Mouse (Mus musculus) left cerebral cortex, adult 11 months (tissue): ENCODE results near the gene Dnpep.

ENCODE experiments used
- DNase-seq: peaks from one replicate; pipeline ENCODE4 v3.0.0; 2022; ENCODE audit warnings: low spot score

The Dnpep gene

DNA sequence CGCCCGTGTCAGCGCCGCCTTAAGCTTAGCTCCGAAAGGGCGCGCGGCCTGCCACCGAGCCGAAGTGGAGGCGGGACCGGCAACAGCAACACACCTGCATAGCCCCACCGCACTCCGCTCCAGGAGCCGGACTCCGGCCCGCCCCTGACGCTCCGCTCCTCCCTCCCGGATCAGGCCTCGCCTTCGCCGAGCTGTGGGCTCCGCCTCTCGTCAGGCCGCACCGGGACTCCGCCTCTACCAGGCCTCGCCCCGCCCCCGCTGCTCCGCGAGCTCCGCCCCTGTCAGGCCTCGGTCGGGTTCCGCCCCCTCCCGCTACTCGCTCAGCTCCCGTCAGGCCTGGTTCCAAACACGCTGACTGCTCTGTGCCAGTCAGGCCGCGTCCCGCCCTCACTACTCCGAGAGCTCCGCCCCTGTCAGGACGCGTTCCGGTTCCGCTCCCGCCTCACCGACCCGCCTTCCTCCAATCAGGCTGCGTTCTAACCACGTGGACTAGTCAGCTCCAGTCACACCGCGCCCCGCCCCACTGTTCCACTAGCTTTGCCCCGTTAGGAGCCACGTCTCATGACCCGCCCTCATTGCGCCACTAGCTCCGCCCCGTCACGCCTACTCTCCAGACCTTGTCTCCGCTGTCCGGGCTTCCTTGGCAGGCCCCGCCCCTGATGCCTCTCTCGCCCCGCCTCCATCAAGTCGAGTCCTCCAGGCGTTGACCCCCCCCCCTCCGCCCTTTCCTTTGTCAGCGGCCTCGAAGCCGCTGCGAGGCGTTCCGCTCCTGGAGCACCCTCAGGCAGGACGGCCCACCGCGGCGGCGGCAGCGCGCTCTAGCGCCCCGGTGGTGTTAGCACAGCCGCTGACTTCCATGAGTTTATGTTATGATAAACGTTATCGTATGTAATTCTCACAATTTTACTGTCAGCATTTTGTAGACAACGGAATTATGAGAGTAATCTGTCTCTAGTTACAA lies at the start of gene Dnpep:
TSS of gene Dnpep (minus strand) at position 750 of the 961 bp plus-strand sequence.
- peak; percentile 100 for DNase-seq

- DNase-seq, result no peak
These were observed 47.8 kb upstream of the Dnpep start for GRCm38 (mm10) chr1:75365510-75366137.

DNA sequence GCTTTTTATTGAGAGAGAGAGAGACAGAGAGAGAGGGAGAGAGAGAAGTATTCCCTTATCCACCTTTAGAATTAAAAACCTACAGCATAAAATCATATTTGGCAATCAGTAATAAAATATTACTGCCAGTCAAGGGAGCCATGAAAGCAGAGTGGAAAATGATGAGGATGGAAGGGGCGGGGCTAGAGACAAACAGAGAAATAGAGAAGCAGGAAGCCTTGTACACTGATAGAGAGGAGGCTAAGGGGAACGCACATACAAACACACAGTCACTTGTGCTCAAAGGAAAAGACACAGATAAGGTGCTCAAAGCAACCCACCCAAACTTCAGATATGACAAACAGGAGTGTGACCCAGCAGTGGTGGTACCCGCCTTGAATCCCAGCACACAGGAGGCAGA lies 46.1 kb upstream of the Dnpep start:
- no peak for DNase-seq

DNA sequence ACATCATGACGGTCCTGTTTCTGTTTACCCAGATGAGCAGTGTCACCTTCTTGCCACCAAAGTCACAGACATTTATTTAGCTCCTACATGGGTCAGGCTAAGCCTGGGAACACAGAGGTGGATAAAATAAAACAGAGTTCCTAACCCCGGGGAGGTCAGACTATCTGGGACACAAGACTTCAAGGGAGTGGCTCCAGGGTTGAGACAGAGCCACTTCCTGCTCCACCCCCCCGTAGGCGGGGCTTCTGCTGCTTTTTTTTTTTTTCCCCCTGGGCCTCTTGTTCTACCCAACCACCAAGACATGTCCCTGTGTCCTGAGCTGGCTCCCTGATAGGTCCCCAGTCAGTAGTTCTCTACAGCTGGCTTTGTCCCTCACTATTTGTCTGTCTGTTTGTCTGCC lies 44.0 kb upstream of the Dnpep start:
- no peak for DNase-seq

DNA sequence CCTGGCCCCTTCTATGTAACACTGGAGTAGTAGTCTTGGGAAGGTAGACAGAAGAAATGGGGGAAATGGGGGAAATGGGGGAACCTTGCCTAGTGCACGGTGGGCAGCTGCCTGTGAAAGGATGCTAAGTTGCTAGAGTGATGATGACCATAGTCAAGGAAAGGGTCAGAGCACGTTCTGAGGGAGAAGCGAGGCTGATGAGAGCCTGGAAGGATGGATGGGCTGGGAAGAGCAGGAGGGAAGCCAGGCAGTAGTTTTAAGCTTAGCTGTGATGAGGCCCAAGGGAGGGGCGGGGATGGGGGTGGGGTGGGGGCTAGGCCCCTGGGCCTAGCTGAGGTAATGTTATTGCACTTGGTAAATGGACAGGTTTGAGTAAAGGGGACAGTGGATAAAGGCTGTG lies 43.3 kb upstream of the Dnpep start:
- DNase-seq, result no peak

GRCm38 (mm10) chr1:75360112-75361031 lies 42.6 kb upstream of the Dnpep start, which contains the start of gene Des:
Des (plus strand) TSS chr1:75360329.
- DNase-seq, result no peak

DNA sequence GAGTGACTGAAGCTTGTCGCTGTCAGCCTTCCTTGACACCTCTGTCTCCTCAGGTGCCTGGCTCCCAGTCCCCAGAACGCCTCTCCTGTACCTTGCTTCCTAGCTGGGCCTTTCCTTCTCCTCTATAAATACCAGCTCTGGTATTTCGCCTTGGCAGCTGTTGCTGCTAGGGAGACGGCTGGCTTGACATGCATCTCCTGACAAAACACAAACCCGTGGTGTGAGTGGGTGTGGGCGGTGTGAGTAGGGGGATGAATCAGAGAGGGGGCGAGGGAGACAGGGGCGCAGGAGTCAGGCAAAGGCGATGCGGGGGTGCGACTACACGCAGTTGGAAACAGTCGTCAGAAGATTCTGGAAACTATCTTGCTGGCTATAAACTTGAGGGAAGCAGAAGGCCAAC lies 41.6 kb upstream of the Dnpep start:
- DNase-seq, result no peak

GRCm38 (mm10) chr1:75358009-75358408 lies 40.2 kb upstream of the Dnpep start:
- no peak for DNase-seq

- DNase-seq, result no peak
These were observed 39.5 kb upstream of the Dnpep start for GRCm38 (mm10) chr1:75357261-75357660.

DNA sequence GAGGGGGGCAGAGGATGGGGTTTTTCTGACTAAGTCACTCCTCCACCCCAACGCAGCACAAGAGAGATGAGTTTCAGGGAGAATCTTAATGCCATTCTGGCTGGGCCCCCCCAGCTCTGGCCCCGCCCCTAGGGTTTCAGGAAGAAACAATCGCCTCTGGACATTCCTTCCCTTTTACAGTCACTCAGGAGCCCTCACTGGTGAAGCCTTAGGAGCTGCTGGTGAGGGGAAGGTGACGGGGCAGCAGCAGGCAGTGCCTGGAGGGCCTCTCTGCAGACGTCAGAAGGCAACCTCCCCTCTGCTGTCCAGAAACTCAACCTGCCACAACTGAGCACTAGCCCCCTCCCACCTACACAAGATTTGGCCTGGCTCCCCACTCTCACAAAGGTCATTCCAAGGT lies 31.5 kb upstream of the Dnpep start:
- no peak for DNase-seq

DNA sequence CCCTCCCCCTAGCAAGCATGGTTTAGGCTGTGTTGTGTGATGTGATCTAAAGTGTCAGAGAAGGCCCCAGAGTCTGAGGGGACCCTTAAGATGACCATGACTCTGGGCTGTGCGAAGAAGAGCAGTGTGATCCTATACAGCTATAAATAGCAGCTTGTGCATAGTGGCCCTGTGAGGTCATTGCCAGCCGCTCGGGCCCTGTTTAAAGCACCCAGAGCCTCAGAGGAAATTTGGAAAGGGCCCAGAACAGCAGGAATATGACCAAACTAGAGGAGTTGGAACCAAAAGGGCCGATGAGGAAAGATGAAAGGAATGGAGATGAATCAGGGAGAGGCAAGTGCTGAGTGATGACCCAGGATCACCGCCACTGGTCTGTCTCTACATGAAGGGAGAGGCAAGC lies 29.5 kb upstream of the Dnpep start:
- DNase-seq, result no peak

GRCm38 (mm10) chr1:75345036-75345935 lies 27.5 kb upstream of the Dnpep start:
- DNase-seq, result no peak

GRCm38 (mm10) chr1:75344291-75345035 lies 26.7 kb upstream of the Dnpep start:
- DNase-seq, result no peak

GRCm38 (mm10) chr1:75342874-75343416 lies 25.2 kb upstream of the Dnpep start:
- peak; percentile 79 for DNase-seq

- no peak for DNase-seq
These were observed 22.7 kb upstream of the Dnpep start for GRCm38 (mm10) chr1:75340519-75340918.

DNA sequence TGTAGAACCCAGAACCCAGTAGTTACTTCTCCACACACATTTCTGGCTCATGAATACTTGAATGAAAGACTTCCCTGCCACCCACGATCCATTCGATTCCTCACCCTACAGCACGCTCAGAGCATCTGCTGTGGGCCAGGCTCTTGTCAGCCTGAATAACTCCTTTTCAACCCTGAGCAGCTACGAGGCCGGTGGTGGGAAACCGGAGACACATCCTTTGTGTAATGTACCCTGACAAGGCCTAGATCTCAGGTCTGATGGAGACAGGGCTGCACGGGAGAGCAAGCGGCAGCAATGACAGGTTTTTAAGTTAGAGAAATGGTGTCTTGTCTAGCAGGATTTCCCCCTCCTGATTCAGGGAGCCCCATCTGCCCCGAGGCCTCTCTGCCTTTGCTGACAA lies 21.5 kb upstream of the Dnpep start:
- no peak for DNase-seq

GRCm38 (mm10) chr1:75338091-75338694 lies 20.4 kb upstream of the Dnpep start:
- DNase-seq, result no peak

- no peak for DNase-seq
These were observed 19.3 kb upstream of the Dnpep start for GRCm38 (mm10) chr1:75337097-75337496.

DNA sequence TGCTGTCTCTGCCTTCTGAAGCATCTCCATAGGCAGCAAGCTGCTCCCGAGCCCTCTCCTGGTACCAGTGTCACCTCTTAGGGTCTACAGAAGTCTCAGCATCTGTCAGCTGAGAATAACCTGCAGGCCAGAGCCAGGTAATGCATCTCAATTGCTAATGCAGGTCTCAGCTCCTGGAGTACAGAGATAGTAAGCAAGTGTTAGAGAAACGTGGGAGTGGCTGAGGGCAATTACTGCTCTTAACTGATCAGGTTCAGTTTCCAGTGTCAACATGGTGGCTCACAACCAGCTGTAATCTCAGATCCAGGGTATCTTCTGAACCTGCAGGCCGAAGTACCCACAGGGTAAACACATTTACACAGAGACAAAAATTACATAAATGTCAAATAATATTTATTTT lies 18.7 kb upstream of the Dnpep start:
- DNase-seq, result no peak

- DNase-seq, result no peak
These were observed 13.5 kb upstream of the Dnpep start for GRCm38 (mm10) chr1:75331271-75331670.
